Mouse (Mus musculus) hindbrain, embryonic 14.5 days (tissue): Measurements from ENCODE around the gene Bag6. TPM values are rescaled to one million over a fixed set of nuclear protein-coding genes. Genes with fewer than 3 reads are reported as not detected.

Source experiments
- ATAC-seq: fragments of 200-750 bp; cut with Nextera tagmentation; 2 replicates; pipeline ENCODE4 v1.8.0; 2017; ENCODE audit warnings: moderate number of reproducible peaks, mild to moderate bottlenecking, moderate TSS enrichment, moderate library complexity; ENCODE audit not compliant: low FRiP score
- DNase-seq: peaks from one replicate; pipeline ENCODE4 v3.0.0-alpha.2; 2015; ENCODE audit warnings: low spot score
- H3K27ac ChIP-seq: fragments of 300-500 bp; sonication (generic); 2 replicates; pipeline ENCODE4 v1.5.1; 2014; ENCODE audit warnings: mild to moderate bottlenecking, moderate library complexity
- H3K27me3 ChIP-seq: fragments of 300-500 bp; sonication (generic); 2 replicates; pipeline ENCODE4 v1.6.1; 2014; ENCODE audit warnings: mild to moderate bottlenecking, low read length, mixed read lengths; ENCODE audit not compliant: control insufficient read depth, insufficient read depth
- H3K36me3 ChIP-seq: fragments of 300-500 bp; sonication (generic); replicated peaks from 2 replicates; pipeline ENCODE4 v1.6.1; 2014; ENCODE audit not compliant: control insufficient read depth, insufficient read depth
- H3K4me1 ChIP-seq: fragments of 300-500 bp; sonication (generic); replicated peaks from 2 replicates; pipeline ENCODE4 v1.6.1; 2014; ENCODE audit warnings: antibody characterized with exemption, low read length, mixed read lengths; ENCODE audit not compliant: control insufficient read depth, insufficient read depth
- H3K4me2 ChIP-seq: fragments of 300-500 bp; sonication (generic); replicated peaks from 2 replicates; pipeline ENCODE4 v1.6.1; 2014; ENCODE audit warnings: mild to moderate bottlenecking, moderate library complexity
- H3K4me3 ChIP-seq: fragments of 300-500 bp; sonication (generic); replicated peaks from 2 replicates; pipeline ENCODE4 v1.5.1; 2014; ENCODE audit warnings: mild to moderate bottlenecking, low read length
- H3K9ac ChIP-seq: fragments of 300-500 bp; sonication (generic); 2 replicates; pipeline ENCODE4 v1.6.1; 2014
- H3K9me3 ChIP-seq: fragments of 300-500 bp; sonication (generic); 2 replicates; pipeline ENCODE4 v1.6.1; 2016; ENCODE audit warnings: low read length; ENCODE audit not compliant: control insufficient read depth
- WGBS: fragments of 180-500 bp; shearing (Covaris S2); extraction: QIAGEN DNeasy Blood & Tissue Kit; methylation state at CpG from one replicate; pipeline ENCODE4 v1.1.7; 2014; 5-methylcytosine and 5-hydroxymethylcytosine counted together
- polyA plus RNA-seq: library from polyadenylated mRNA; unstranded; fragments of >200 nt; fragmentation: Nextera tagmentation; extraction: Ambion mirVana; gene quantifications from 2 replicates; pipeline ENCODE4 v1.2.1, GENCODE M21; 2014

Gene Bag6
- polyA plus RNA-seq, 1 experiment from 2014 or later, result 90.2 TPM

- no peak for DNase-seq
- peaks cover 97% of the 10 kb centered on the region for H3K36me3 ChIP-seq
- no peak overlapping the region for H3K4me2 ChIP-seq
- H3K9ac ChIP-seq, result no peak overlapping the region
- H3K27me3 ChIP-seq, result no peaks in the 10 kb centered on the region
- ATAC-seq, result no peak
- H3K4me3 ChIP-seq, result no peak overlapping the region
- no peak overlapping the region for H3K27ac ChIP-seq
- H3K9me3 ChIP-seq, result no peaks in the 10 kb centered on the region
- WGBS, result 83% methylated on average over 12 of the region's 12 CpGs
- H3K4me1 ChIP-seq, result no peaks in the 10 kb centered on the region
Measured at GRCm38 (mm10) chr17:35096597-35096996, 38.4 kb upstream of the Bag6 start.

DNA sequence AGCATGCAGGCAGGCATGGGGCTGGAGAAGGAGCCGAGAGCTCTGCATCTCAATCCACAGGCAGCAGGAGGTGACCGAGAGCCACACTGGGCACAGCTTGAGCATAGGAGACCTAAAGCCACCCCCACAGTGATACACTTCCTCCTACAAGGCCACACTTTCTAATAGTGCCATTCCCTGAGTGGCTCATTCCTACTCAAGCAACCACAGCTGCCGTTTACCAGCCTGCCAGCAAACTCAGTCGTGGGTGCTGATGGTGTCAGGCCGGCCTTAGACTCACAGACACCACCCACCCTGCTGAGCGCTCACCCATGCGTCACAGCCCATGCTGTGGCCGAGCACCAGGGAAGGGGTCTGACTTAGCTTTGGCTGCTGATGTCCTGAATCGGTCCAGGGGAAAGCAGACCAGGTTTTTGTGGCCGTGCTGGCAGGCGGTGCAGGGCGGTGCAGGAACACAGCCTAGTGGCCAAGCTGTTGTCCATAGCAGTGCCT lies 37.8 kb upstream of the Bag6 start:
- Histone ChIP-seq H3K4me1 (no peaks in the 10 kb centered on the region), H3K36me3 (peaks cover 99% of the 10 kb centered on the region), H3K4me2 (no peak overlapping the region), H3K4me3 (no peak overlapping the region), H3K27me3 (no peaks in the 10 kb centered on the region), H3K9me3 (no peaks in the 10 kb centered on the region), H3K9ac (no peak overlapping the region), H3K27ac (no peak overlapping the region)
- 76% methylated on average over 12 of the region's 12 CpGs for WGBS
- no peak for DNase-seq
- ATAC-seq, result no peak

- Histone ChIP-seq H3K27me3 (no peaks in the 10 kb centered on the region), H3K36me3 (peaks cover 95% of the 10 kb centered on the region), H3K9me3 (no peaks in the 10 kb centered on the region), H3K4me1 (no peaks in the 10 kb centered on the region), H3K9ac (no peak overlapping the region), H3K4me2 (no peak overlapping the region), H3K4me3 (no peak overlapping the region), H3K27ac (no peak overlapping the region)
- no peak for DNase-seq
- WGBS, result 80% methylated on average over 10 of the region's 10 CpGs
- ATAC-seq, result no peak
Measured at GRCm38 (mm10) chr17:35100196-35100765, 34.7 kb upstream of the Bag6 start.

DNA sequence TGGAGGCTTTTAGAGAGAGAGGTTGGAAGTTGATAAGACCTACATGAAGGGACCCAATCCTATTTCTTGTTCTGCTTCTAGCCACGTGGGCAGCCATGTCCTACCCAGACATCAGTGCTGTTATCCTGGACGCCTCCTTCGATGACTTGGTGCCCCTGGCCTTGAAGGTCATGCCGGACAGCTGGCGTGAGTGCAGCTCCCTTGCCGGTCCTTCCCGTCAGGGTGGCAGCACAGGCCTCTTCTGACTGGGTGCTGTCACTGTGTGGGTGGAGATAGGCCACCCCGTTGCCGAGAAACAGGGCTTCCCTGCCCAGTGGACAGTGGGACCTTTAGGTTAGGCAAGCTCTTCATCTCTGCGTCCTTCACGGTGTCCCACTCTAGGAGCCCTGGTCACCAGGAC lies 33.8 kb upstream of the Bag6 start:
- DNase-seq (no peak), ATAC-seq (no peak)
- 86% methylated on average over 11 of the region's 11 CpGs for WGBS
- H3K4me3 ChIP-seq, result no peak overlapping the region
- no peak overlapping the region for H3K27ac ChIP-seq
- H3K4me1 ChIP-seq, result no peaks in the 10 kb centered on the region
- H3K9ac ChIP-seq, result no peak overlapping the region
- H3K9me3 ChIP-seq, result no peaks in the 10 kb centered on the region
- H3K4me2 ChIP-seq, result no peak overlapping the region
- H3K27me3 ChIP-seq, result no peaks in the 10 kb centered on the region
- peaks cover 87% of the 10 kb centered on the region for H3K36me3 ChIP-seq

DNA sequence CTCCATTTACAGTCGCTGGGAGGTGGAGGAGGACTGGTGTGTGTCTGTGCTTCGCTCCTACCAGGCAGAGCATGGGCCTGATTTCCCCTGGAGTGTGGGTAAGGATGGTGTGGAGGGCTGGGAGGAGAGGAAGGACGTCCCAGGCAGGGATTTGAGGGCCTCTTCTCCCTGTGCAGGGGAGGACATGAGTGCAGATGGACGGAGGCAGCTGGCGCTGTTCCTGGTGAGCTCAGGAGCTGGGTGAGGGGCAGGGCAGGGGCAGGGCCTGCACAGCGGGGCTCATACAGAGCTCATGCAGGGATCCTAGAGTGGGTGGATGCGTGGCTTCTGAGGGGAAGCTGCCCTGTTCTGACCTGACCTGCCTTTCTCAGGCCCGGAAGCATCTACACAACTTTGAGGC lies 32.7 kb upstream of the Bag6 start:
- ATAC-seq (no peak), DNase-seq (no peak)
- Histone ChIP-seq H3K4me1 (no peaks in the 10 kb centered on the region), H3K4me2 (no peak overlapping the region), H3K9ac (no peak overlapping the region), H3K9me3 (no peaks in the 10 kb centered on the region), H3K36me3 (peaks cover 75% of the 10 kb centered on the region), H3K27ac (no peak overlapping the region), H3K27me3 (no peaks in the 10 kb centered on the region), H3K4me3 (no peak overlapping the region)
- 74% methylated on average over 8 of the region's 8 CpGs for WGBS

DNA sequence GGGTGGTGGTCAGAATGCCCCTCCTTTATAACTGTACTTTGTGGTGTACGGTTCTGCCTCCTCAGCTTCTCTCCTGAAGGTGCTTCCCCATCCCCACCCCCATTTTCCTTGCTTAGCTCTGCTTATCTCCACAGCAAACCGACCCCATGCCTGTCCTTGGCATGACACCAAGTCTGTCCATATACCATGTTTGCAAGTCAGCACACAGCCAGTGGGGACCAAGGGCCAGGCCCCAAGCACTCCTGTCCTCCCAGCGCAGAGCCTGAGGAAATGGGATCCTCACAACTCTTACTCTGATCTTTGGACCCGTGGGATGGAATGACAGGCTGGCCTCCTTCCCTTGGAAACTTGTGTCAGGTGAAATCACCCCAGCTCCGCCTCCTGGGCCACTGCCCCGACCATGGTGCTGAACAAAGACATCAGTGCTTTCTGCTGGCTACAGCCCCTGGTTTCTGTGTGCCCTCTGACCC lies 31.7 kb upstream of the Bag6 start:
- Histone ChIP-seq H3K27ac (no peak overlapping the region), H3K4me3 (no peak overlapping the region), H3K4me2 (no peak overlapping the region), H3K9me3 (no peaks in the 10 kb centered on the region), H3K9ac (no peak overlapping the region), H3K36me3 (peaks cover 66% of the 10 kb centered on the region), H3K4me1 (no peaks in the 10 kb centered on the region), H3K27me3 (no peaks in the 10 kb centered on the region)
- no peak for DNase-seq
- 71% methylated on average over 6 of the region's 6 CpGs for WGBS
- no peak for ATAC-seq

GRCm38 (mm10) chr17:35104079-35104478 lies 30.9 kb upstream of the Bag6 start:
- H3K27ac ChIP-seq, result no peak overlapping the region
- H3K4me2 ChIP-seq, result no peak overlapping the region
- no peaks in the 10 kb centered on the region for H3K27me3 ChIP-seq
- no peak overlapping the region for H3K4me3 ChIP-seq
- 95% methylated on average over 7 of the region's 7 CpGs for WGBS
- no peaks in the 10 kb centered on the region for H3K9me3 ChIP-seq
- H3K9ac ChIP-seq, result no peak overlapping the region
- no peak for DNase-seq
- H3K36me3 ChIP-seq, result peaks cover 57% of the 10 kb centered on the region
- no peak for ATAC-seq
- H3K4me1 ChIP-seq, result no peaks in the 10 kb centered on the region

DNA sequence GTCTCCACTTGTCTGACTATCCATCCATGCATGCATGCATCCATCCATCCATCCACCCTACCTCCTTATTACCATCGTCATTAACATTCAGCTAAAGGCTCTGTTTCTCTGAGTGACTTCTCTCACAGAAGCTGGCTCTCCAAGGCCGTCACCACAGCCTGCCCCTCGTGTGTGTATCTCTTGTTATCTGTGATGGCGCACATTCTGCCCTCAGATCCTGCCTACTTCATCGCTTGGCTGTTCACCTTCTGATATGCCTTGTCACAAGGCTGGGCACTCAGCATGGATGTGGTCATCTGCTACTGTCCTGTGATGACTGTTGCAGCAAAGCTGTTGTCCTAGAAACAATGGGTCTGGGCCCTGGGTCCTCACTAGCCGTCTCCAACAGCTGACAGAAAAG lies 30.2 kb upstream of the Bag6 start:
- no peak overlapping the region for H3K4me2 ChIP-seq
- H3K4me1 ChIP-seq, result no peaks in the 10 kb centered on the region
- no peak overlapping the region for H3K27ac ChIP-seq
- H3K27me3 ChIP-seq, result no peaks in the 10 kb centered on the region
- 69% methylated on average over 6 of the region's 6 CpGs for WGBS
- no peak overlapping the region for H3K4me3 ChIP-seq
- H3K9me3 ChIP-seq, result no peaks in the 10 kb centered on the region
- ATAC-seq (no peak), DNase-seq (no peak)
- peaks cover 51% of the 10 kb centered on the region for H3K36me3 ChIP-seq
- no peak overlapping the region for H3K9ac ChIP-seq

DNA sequence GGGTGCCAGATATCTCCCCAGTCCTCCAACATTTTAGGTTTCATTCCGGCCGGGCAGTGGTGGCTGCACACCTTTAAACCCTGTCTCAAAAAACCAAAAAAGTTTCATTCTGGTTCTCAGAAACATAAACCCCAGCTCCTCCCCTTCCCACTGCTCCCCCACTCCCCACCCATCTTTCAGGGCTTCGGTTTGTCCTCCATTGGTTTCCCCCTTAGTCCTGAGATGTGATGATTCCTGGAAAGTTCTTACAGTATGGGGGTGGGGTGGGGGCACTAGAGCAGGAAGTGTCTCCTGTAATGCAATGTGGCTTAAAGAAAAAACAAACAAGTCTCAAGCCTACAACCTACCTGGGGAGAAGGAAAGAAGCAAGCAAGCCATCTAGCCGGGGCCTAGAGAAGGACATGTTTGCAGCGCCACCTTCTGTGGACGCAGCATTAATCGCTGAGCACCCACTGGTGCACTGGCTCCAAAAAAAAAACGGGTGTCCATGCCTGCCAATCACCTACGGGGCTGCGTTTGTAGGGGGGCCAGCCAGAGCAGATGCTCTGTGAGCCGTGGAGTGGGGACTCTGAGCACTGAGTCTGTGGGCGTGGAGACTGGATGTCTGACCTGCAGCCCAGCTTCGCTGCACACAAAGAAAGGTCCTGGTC lies 29.1 kb upstream of the Bag6 start:
- no peaks in the 10 kb centered on the region for H3K9me3 ChIP-seq
- WGBS, result 23% methylated on average over 13 of the region's 13 CpGs
- H3K4me1 ChIP-seq, result no peaks in the 10 kb centered on the region
- H3K4me2 ChIP-seq, result peak overlapping the region; percentile 27
- no peak overlapping the region for H3K27ac ChIP-seq
- H3K36me3 ChIP-seq, result peaks cover 40% of the 10 kb centered on the region
- no peaks in the 10 kb centered on the region for H3K27me3 ChIP-seq
- H3K4me3 ChIP-seq, result no peak overlapping the region
- peak overlapping the region; percentile 45; the same call in 1 of the 2 replicates for H3K9ac ChIP-seq
- DNase-seq, result peak; percentile 56
- no peak for ATAC-seq
